Mouse (Mus musculus): ENCODE results near the gene Gm10447.

- TF ChIP-seq CTCF (IDR thresholded peaks at IDR 0.05; ENCODE audit: borderline replicate concordance, extremely low read depth, insufficient read depth, insufficient read length) (no peak), POLR2A (IDR thresholded peaks at IDR 0.05; ENCODE audit: borderline replicate concordance, extremely low read depth, insufficient read depth, insufficient read length, poor library complexity, severe bottlenecking) (no peak)
Observed at GRCm38 (mm10) chr11:53430300-53430669, 26.6 kb downstream of the Gm10447 start.
